Mouse (Mus musculus): Measurements from ENCODE around the gene Tubg2.

The Tubg2 gene

GRCm38 (mm10) chr11:101164677-101165580, 9.2 kb downstream of the Tubg2 start:
- no peak for DNase-seq (ENCODE audit: low read depth in 1 of 2, low spot score in 2 of 2)

- DNase-seq (ENCODE audit: low read depth in 1 of 2, low spot score in 2 of 2): no peak
Measured at GRCm38 (mm10) chr11:101166357-101166756, 10.7 kb downstream of the Tubg2 start.

GRCm38 (mm10) chr11:101167211-101167962, 11.7 kb downstream of the Tubg2 start:
- DNase-seq (ENCODE audit: low read depth in 1 of 2, low spot score in 2 of 2): no peak

- DNase-seq (ENCODE audit: low read depth in 1 of 2, low spot score in 2 of 2): no peak
Measured at GRCm38 (mm10) chr11:101167963-101168300, 12.2 kb downstream of the Tubg2 start.

GRCm38 (mm10) chr11:101168301-101168980, 12.7 kb downstream of the Tubg2 start:
- no peak for DNase-seq (ENCODE audit: low read depth in 1 of 2, low spot score in 2 of 2)

- DNase-seq (ENCODE audit: low read depth in 1 of 2, low spot score in 2 of 2): no peak
Measured at GRCm38 (mm10) chr11:101169301-101170107, 13.8 kb downstream of the Tubg2 start.

GRCm38 (mm10) chr11:101170354-101170810, 14.7 kb downstream of the Tubg2 start, which contains the start of gene Cntnap1:
TSS of gene Cntnap1 (plus strand) at chr11:101170523.
- DNase-seq (ENCODE audit: low read depth in 1 of 2, low spot score in 2 of 2): no peak

- peak; percentile 80 to 83 for DNase-seq (ENCODE audit: low read depth in 1 of 2, low spot score in 2 of 2)
Measured at GRCm38 (mm10) chr11:101170811-101171610, 15.3 kb downstream of the Tubg2 start, which contains the start of gene Plekhh3. TSS of gene Plekhh3 (minus strand) at chr11:101171351.

- peak in 1 of 2 experiments; percentile 27 for DNase-seq (ENCODE audit: low read depth in 1 of 2, low spot score in 2 of 2)
Measured at GRCm38 (mm10) chr11:101171721-101172433, 16.2 kb downstream of the Tubg2 start.

GRCm38 (mm10) chr11:101172434-101172815, 16.7 kb downstream of the Tubg2 start:
- DNase-seq (ENCODE audit: low read depth in 1 of 2, low spot score in 2 of 2): no peak

- no peak for DNase-seq (ENCODE audit: low read depth in 1 of 2, low spot score in 2 of 2)
Measured at GRCm38 (mm10) chr11:101173112-101173511, 17.4 kb downstream of the Tubg2 start.

- peak in 1 of 2 experiments; percentile 63 for DNase-seq (ENCODE audit: low read depth in 1 of 2, low spot score in 2 of 2)
Measured at GRCm38 (mm10) chr11:101173631-101174388, 18.1 kb downstream of the Tubg2 start.

- DNase-seq (ENCODE audit: low read depth in 1 of 2, low spot score in 2 of 2): no peak
Measured at GRCm38 (mm10) chr11:101174389-101174745, 18.7 kb downstream of the Tubg2 start.

- DNase-seq (ENCODE audit: low read depth in 1 of 2, low spot score in 2 of 2): no peak
Measured at GRCm38 (mm10) chr11:101174851-101175628, 19.3 kb downstream of the Tubg2 start, which contains the start of gene Ccr10. TSS of gene Ccr10 (minus strand) at chr11:101175443.

- DNase-seq (ENCODE audit: low read depth in 1 of 2, low spot score in 2 of 2): no peak
Measured at GRCm38 (mm10) chr11:101175636-101176116, 20.0 kb downstream of the Tubg2 start.

GRCm38 (mm10) chr11:101176117-101176691, 20.5 kb downstream of the Tubg2 start:
- DNase-seq (ENCODE audit: low read depth in 1 of 2, low spot score in 2 of 2): no peak
